Mouse (Mus musculus) T-helper 1 cell (primary cell): ENCODE data around the gene Rufy4.

Experiments
- in situ Hi-C: fragments of 300-600 bp; cut with MboI, MseI; formaldehyde crosslinking; loops from one replicate; pipeline ENCODE4 v1.15.1; 2025; ENCODE audit warnings: high pct_unique_total_duplicates

The Rufy4 gene

GRCm38 (mm10) chr1:74124991-74125552, at the start of gene Rufy4:
TSS of gene Rufy4 (plus strand) at chr1:74125541.
- in situ Hi-C loops: no loop called here

- in situ Hi-C loops: no loop called here
Measured at GRCm38 (mm10) chr1:74076230-74076629, 49.1 kb upstream of the Rufy4 start.

- in situ Hi-C loops: no loop called here
Measured at GRCm38 (mm10) chr1:74077353-74077752, 48.0 kb upstream of the Rufy4 start.

GRCm38 (mm10) chr1:74081573-74081989, 43.8 kb upstream of the Rufy4 start:
- in situ Hi-C loops: loop anchor here (5.0 kb wide), 1 partner anchor 179 kb away; no protein-coding TSS in a partner anchor

GRCm38 (mm10) chr1:74082841-74083463, 42.4 kb upstream of the Rufy4 start:
- in situ Hi-C loops: loop anchor here (5.0 kb wide), 1 partner anchor 181 kb away; no protein-coding TSS in a partner anchor

- in situ Hi-C loops: loop anchor here (5.0 kb wide), 1 partner anchor 182 kb away; no protein-coding TSS in a partner anchor
Measured at GRCm38 (mm10) chr1:74084065-74084705, 41.2 kb upstream of the Rufy4 start.

GRCm38 (mm10) chr1:74084752-74085151, 40.6 kb upstream of the Rufy4 start:
- in situ Hi-C loops: loop anchor here (5.0 kb wide), 1 partner anchor 182 kb away; no protein-coding TSS in a partner anchor

- in situ Hi-C loops: no loop called here
Measured at GRCm38 (mm10) chr1:74085566-74085965, 39.8 kb upstream of the Rufy4 start.

- in situ Hi-C loops: no loop called here
Measured at GRCm38 (mm10) chr1:74088569-74088968, 36.8 kb upstream of the Rufy4 start.

GRCm38 (mm10) chr1:74090329-74090728, 35.0 kb upstream of the Rufy4 start:
- in situ Hi-C loops: no loop called here

- in situ Hi-C loops: no loop called here
Measured at GRCm38 (mm10) chr1:74091138-74091537, 34.2 kb upstream of the Rufy4 start.

GRCm38 (mm10) chr1:74091611-74092224, 33.6 kb upstream of the Rufy4 start:
- in situ Hi-C loops: no loop called here

- in situ Hi-C loops: no loop called here
Measured at GRCm38 (mm10) chr1:74092242-74092641, 33.1 kb upstream of the Rufy4 start.

- in situ Hi-C loops: no loop called here
Measured at GRCm38 (mm10) chr1:74093447-74093846, 31.9 kb upstream of the Rufy4 start.

- in situ Hi-C loops: no loop called here
Measured at GRCm38 (mm10) chr1:74094497-74095270, 30.7 kb upstream of the Rufy4 start.

- in situ Hi-C loops: no loop called here
Measured at GRCm38 (mm10) chr1:74095296-74095695, 30.0 kb upstream of the Rufy4 start.

- in situ Hi-C loops: no loop called here
Measured at GRCm38 (mm10) chr1:74095728-74096127, 29.6 kb upstream of the Rufy4 start.

- in situ Hi-C loops: no loop called here
Measured at GRCm38 (mm10) chr1:74098004-74099000, 27.0 kb upstream of the Rufy4 start.

- in situ Hi-C loops: no loop called here
Measured at GRCm38 (mm10) chr1:74099001-74099435, 26.3 kb upstream of the Rufy4 start.

- in situ Hi-C loops: no loop called here
Measured at GRCm38 (mm10) chr1:74103654-74104353, 21.5 kb upstream of the Rufy4 start.
